Mouse (Mus musculus) ES-CJ7 (cell line): ENCODE results near the gene Atp1b1.

Experiments
- DNase-seq: peaks from one replicate; pipeline ENCODE4 v3.0.0; 2011; ENCODE audit warnings: low read depth, low spot score

The Atp1b1 gene

DNA sequence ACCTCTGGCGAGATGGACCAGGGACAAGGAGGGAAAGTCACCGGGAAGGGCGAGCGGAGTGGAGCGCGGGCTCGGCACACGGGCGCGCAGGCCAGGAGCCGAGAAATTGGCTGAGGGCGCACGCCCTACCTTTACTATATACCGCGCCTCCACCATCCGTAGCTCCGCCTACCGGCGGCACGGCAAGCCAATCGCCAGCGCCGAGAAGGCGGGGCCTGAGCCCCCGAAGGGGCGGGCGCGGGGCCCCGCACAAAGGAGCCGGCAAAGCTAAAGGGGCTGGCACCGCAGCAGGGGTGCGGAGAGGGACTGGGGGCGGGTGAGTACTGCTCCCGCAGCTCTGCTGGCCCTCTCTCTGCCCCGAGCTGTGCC lies at the start of gene Atp1b1:
Gene Atp1b1 (minus strand): TSS at position 111 of the 369 bp plus-strand sequence.
- peak; percentile 94 for DNase-seq

DNA sequence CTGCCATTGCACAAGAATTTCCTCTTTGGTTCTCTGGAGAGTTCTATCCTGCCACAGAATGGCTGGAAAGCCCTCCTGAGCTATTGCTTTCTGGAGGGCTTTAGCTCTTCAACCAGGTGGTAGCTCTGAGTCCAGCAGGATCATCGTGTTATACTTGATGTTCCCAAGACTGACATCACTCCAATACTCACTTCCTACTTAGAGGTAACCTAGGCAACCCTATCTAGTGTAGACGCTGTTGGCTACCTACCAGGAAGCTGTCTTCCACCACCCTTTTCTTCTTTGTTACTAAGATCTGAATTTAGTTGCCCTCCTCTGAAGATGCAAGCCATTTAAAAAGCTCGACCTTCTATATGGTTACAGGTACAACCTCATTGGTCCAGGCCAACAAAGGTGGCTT lies 46.9 kb upstream of the Atp1b1 start:
- DNase-seq, result no peak

DNA sequence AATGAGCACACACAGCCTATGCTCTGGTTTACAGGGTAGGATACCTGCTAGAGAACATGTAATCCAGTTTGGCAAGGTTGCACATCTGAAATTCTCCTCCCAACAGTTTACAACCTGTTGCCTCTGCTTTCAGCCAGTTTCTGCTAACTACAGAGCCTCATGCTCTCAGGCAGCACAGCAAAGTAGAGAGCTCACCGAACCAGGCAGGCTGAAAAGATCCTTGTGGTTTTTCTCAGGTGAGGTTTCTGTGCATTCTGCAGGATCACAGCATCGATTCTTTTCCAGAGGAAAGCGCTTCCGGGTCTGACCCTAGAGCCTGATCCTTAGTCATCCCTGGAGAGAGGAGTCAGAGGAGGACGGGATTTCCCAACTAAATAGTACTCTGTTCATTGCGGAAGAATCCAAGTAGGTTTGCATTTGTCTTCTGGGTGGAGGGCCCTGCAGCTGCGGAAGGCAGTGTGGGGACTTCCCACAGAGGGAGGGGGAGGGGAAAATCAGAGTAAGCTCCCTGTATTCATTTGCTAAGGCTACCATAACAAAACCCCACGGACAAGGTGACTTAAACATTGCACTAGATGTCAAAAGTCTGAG lies 45.1 kb upstream of the Atp1b1 start:
- DNase-seq, result peak; percentile 97

DNA sequence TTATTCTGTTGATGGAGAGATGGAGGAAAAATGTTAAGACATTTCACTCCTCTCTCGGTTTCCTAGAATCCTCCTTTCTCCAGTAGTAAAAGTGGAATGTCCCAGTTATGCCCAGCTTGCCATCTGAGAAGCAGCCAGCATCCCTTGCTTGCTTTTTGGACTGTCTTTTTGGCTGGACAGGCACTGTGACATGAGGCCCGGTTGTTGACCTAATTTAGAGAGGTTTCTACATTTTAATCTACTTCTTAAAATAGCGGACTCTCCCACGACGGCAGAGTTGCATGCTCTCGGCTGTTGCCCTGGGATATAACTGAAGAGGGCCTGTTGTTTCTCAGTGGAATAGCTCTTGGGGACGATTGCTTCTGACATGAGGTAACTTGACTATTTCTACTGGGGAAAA lies 44.1 kb upstream of the Atp1b1 start:
- no peak for DNase-seq

DNA sequence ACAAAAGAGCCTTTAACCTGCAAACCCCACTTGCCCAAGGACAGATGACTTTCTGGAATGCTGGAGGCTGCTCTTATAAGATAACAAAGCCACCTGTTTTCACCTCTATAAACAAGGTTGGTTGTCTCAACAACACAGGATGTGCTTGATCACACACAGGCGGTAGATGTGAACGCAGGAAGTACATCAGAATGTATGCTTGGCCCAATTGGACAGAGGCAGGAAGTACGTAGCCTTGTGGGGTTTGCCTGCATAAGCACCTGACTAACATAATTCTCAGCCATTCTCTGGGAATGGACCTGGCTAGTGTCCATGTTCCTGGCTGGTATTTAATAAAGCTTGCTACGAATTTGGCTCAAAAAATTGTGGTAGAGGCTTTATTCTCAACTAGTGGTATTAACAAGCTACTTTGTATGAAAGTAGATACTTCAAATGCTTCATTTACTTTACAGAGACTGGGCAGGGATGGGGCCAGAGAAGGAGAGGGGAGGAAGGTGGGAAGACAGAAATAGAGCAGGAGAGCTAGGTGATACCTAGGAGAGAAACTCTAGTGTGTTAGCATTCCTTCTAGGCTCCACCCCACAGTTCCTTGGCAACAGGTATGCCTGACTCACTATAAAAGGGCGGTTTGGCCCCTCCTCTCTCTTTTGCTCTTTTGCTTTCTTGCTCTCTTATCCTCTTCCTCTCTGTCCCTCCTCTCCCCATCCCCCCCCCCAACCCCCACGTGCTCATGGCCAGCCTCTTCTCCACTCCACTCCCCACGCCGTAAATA lies 36.8 kb upstream of the Atp1b1 start:
- peak; percentile 96 for DNase-seq

GRCm38 (mm10) chr1:164494215-164494614 lies 36.1 kb upstream of the Atp1b1 start:
- DNase-seq, result peak; percentile 92

DNA sequence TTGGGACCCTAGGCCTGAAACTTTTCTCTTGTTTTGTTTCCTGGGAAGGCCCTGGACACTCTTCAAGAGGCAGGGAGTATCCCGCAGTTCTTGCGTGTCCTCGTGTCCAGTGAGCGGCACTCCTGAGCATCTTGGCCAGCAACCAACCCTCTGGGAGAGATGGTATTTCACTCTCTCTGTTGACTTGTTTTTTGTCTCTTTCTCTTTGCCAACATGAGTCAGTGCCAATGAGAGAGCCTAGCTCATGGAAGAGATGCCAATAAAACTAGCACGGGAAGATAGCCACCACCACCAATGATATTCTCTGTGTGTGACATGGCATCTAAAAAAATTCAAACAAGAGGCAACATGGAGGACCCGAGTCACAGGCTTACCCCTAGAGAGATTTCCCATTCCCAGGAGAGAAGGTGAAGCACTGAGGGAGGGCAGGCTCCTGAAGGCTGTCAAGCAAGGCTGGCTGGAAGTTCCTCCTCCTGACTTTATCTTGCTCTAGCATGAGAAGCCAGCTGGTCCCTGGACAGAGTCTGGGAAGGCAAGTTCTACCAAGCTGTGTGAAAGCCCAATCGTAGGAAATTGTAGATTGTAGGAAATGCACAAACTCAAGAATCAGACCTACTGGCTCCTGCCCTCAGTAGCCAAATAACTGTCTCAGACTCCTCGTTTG lies 35.0 kb upstream of the Atp1b1 start:
- DNase-seq, result peak; percentile 27

DNA sequence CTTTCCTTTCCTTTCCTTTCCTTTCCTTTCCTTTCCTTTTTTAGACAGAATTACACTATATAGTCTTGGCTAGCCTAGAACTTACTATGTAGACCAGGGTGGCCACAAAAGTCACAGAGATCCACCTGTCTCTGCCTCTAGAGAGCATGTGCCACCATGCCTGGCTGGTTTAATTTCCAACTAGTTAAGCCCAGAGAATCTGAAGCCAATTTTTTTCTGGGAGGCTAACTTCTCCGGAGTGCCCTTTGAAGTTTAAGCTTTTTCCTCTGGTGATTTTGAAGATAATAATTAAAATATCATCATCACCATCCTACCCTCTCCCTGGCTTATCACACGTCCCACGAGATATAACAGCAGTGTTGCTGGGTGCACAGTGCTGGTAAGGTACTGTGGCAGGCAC lies 34.3 kb upstream of the Atp1b1 start:
- DNase-seq, result no peak

DNA sequence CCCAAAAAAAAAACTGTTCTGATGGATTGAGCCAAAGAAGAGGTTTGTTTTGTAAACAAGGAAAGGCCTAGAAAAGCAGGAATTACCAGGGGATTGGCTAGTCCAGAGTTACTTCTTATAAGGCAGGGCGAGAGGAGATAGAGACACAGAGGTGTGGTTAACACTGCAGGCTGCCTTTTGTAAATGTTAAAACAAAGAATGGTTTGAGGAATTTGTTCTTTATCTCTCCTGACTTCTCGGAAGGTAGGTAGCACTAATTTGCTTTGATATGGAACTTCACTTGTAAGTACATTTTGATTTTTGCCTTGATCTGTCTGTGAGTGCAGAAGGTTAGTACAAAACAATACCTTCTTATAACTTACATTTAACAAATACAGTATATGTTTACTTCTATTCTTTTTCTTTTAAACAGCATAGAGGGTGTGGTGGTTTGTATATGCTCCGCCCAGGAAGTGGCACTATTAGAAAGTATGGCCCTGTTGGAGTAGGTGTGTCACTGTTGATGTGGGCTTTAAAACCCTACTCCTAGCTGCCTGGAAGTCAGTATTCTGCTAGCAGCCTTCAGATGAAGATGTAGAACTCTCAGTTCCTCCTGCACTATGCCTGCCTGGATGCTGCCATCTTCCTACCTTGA lies 31.9 kb upstream of the Atp1b1 start:
- peak; percentile 70 for DNase-seq

DNA sequence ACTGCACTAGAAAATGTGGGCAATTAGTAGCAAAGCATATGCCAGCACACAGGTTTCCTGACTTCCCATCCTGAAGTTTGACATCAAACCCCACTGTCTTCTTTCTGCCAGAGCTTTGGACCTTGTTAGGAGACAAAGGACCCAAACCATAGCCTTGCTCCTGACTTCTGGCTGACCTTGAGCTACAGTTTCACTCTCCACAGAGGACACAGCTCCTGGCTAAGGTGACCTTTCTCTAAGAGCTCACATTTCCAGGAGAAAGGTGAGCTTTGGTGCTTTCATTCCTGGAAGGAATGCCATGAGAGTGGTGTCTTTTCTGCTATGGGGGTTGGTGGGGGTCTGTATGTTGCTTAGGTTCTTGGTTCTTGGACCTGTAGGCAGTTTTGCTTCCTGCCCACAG lies 25.6 kb upstream of the Atp1b1 start:
- DNase-seq, result peak; percentile 67

DNA sequence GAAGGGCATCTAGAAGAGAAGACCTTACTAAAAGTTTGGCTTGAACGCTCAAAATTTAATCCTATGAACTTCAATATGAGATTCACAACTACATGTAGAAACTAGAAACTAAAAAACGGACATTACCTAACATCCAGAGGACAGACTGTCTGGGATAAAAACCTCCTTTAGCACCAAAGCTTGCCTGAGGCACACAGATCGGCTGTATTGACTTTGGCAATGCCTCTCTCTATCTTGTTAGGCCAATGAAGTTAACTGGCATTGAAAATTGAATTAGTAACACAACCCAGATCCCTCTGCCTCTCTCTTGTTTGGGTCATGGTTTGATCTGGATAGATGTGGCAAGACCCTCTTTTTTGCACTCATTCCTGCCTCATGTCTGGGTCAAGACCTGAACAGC lies 24.7 kb upstream of the Atp1b1 start:
- no peak for DNase-seq

DNA sequence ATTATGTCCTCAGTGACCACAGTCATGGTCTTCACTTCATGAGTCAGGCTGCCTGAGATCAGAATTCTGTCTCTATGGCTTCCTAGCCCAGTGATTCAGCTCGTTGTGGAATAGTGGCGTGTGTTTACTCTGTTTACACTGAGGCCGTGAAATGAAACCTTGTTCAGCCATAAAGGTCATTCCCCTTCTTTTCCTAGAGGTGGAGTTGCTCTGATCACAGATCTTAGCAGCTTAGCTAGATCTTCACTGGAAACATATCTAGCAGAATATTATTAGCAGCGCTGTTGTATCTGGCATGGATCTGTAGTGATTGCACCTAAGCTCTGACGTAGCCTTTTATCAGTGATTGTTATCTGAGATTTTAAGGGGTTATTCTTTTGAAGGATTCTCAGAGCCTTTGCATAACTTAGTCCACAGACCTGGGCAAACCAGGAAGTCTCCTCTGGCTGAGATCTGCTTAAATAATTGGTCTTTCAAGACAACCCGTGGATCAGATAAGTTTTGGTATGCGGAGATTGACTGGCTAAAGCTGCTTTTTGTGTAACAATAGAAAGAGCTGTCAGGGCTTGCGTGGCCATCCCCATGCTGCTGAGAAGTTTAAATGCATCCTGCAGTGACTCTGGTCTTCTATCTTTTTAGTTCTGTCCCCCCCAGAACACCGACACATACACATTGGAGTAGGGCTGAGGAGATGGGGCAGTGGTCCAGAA lies 23.6 kb upstream of the Atp1b1 start:
- peak; percentile 53 for DNase-seq

DNA sequence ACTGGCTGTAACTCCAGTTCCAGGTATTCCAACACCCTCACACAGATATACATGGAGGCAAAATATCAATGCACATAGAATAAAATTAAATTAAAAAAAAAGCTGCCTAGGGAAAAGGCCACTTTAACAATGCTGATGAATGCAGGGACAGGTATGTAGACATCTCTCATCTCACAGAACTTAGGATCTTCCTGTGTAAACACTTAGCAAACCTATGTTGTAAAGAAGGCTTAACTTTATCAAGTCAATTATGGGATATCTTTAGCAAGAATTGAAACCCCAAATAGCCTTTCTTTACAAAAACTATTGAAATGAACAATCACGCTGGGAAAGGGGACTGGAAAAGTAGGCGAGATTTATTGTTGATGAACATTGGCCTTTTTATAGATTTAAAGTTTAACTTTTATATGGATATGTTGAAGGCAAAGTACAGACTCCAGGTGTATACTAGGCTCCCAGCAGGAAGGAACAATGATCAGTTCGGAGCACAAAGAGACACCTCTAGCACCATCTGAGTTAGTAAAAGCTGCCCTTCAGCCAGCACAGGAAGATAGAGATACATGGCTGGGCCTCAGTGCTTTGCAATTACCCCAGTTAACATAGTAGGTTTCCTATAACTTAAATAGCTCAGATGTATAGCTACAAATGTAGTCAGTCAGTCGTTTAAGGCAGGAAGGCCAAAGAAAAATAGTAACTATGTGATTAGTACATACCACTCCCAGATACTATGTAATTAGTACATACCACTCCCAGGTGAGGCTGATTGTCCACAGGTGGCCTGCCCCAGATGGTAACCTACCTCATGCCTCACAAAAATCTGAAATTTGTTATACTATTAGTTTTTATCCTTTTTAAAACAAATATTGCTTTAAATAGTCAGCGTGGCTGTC lies 22.8 kb upstream of the Atp1b1 start:
- DNase-seq, result no peak

GRCm38 (mm10) chr1:164475895-164476294 lies 17.7 kb upstream of the Atp1b1 start:
- DNase-seq, result no peak

DNA sequence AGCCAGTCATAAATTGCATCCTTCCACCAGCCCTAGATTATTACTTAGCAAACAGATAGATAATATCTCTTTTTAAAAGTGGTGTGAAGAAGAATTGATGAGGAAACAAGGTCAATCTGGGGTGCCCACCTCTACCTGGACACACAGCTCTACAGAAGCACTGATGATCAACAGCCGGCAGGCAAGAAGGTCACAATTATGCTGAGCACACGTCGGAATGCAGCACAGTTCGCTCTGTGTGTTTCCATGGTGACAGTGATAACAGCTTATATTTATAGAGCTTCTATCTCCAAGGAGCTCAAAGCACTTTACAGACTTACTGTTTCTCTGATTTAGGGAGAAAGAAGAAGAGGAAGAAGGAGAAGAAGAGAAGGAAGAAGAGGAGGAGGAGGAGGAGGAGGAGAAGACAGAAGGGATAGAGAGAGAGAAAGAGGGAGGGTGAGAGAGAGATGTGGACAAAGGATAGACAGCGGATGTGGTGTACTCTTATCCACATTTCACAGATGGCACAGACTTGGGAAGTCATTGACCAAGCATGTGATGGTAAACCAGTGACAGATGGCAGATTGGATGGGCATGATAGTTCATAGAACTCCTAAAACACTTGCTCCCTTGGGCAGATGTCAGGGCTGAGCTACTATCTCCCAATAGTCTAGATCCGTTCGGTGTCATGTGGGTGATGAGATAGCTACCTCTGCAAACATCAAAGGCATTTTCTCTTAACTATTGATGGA lies 16.8 kb upstream of the Atp1b1 start:
- no peak for DNase-seq

DNA sequence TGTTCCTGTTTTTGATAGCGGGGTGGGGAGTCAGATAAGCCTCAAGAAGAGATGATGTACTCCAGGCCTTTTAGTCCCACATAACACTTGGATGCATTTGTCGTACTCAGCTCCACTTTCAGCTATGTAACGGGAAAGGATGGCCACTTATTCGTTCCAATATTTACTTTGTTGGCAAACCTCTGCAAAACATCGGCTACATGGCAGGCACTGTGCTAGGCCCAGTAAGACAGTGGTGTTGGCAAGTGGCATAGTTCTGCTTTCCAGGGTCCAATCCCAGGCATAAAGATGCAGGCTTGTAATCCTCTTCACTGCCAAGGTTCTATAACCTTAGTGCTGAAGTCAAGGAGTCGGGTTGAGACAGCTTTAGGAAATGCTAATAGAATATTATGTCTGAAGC lies 16.2 kb upstream of the Atp1b1 start:
- no peak for DNase-seq

DNA sequence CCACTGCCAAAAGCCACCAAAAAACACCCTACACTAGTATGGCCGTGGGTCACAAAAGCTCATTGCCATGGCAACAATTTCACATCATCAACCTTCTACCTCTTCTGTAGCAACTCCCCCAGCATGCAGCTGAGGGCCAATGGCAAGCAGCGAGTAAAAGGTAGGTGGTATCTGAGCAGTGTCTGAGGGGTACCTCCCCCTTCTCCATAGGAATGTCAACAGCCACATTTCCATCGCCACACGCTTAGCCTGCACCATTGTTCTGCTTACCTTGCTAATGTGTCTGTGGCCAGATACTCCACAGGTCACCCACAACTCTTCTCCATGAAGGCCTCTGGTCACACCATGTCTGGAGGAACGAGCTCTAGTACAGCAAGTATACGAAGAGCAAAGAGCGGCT lies 15.2 kb upstream of the Atp1b1 start:
- DNase-seq, result no peak

- no peak for DNase-seq
Measured at GRCm38 (mm10) chr1:164471632-164472031, 13.5 kb upstream of the Atp1b1 start.

- peak; percentile 63 for DNase-seq
Measured at GRCm38 (mm10) chr1:164470985-164471384, 12.8 kb upstream of the Atp1b1 start.

GRCm38 (mm10) chr1:164468329-164468728 lies 10.2 kb upstream of the Atp1b1 start:
- no peak for DNase-seq
